Mouse (Mus musculus): ENCODE results near the gene Ppt2. TPM values are rescaled to one million over a fixed set of nuclear protein-coding genes. Genes with fewer than 3 reads are reported as not detected.

The Ppt2 gene
- polyA plus RNA-seq, 1 experiment from 2014 or later, result 23.4 TPM

DNA sequence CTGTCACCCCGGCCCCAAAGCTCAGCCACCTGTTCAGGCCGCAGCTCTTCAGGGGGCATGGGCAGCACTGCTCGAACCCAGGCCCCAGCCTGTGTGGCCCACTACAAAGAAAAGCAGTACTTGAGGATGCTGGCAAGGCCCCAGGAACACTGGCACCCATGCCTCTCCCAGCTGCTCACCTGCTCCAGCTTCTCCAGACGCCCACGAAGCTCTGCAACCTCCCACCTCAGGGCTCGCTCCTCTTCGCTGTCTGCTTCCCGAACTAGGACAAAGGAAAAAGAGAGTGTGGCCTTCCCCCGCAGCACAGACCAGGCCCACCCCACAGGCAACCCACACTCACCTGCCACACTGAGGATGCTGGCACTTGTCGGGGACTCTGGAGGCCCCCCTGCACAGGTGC is 14.5 kb downstream of the Ppt2 start:
- Histone ChIP-seq H3K4me1 (ENCODE audit: control insufficient read depth, insufficient read depth, low read length) (no peaks in the 10 kb centered on the region), H3K4me2 (ENCODE audit: low read length) (no peak overlapping the region), H3K27me3 (ENCODE audit: control insufficient read depth, insufficient read depth, low read length) (no peaks in the 10 kb centered on the region), H3K9ac (replicated peaks; ENCODE audit: low read length) (no peak overlapping the region), H3K27ac (replicated peaks; ENCODE audit: low read depth, low read length) (no peak overlapping the region), H3K36me3 (ENCODE audit: control insufficient read depth, insufficient read depth, low read length) (peaks cover 73% of the 10 kb centered on the region), H3K4me3 (replicated peaks; ENCODE audit: low read depth, low read length) (no peak overlapping the region), H3K9me3 (ENCODE audit: control insufficient read depth, low read length) (no peaks in the 10 kb centered on the region)
- WGBS, result 91% methylated on average over 10 of the region's 10 CpGs
- no peak for DNase-seq
- no peak for ATAC-seq (ENCODE audit: low FRiP score, low TSS enrichment)

DNA sequence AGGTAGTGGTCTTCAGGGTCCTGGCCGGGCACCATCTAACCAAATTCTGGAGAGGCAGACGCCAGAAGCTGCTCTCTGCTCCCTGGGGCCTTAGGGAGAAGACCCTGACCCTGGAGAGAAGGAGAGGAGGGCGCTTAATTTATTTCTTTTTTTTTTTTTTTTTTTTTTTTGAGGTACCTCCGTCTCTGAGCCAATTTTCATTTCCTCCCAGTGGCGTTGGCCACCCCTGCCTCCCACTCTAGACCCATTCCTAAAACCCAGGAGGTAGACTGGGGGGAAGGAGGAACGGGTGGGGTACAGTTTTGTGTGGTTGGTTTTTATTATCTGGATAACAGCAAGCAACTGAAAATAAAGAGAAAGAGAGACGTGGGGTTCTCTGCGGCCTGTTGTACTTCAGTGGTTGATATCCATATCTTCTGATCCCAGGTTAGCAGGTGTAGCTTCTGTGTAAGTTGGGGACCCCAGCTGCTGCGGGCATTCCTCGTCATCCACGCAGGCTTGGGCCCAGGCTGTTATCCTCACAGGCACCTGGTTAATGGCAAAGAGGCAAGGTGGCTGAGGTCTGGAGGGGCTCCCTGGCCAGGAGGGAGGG is 15.2 kb downstream of the Ppt2 start:
- no peak overlapping the region for H3K4me3 ChIP-seq (replicated peaks; ENCODE audit: low read depth, low read length)
- H3K27ac ChIP-seq (replicated peaks; ENCODE audit: low read depth, low read length), result no peak overlapping the region
- no peak for DNase-seq
- no peak overlapping the region for H3K4me2 ChIP-seq (ENCODE audit: low read length)
- 91% methylated on average over 11 of the region's 11 CpGs for WGBS
- H3K9me3 ChIP-seq (ENCODE audit: control insufficient read depth, low read length), result no peaks in the 10 kb centered on the region
- H3K9ac ChIP-seq (replicated peaks; ENCODE audit: low read length), result no peak overlapping the region
- no peaks in the 10 kb centered on the region for H3K4me1 ChIP-seq (ENCODE audit: control insufficient read depth, insufficient read depth, low read length)
- ATAC-seq (ENCODE audit: low FRiP score, low TSS enrichment), result no peak
- no peaks in the 10 kb centered on the region for H3K27me3 ChIP-seq (ENCODE audit: control insufficient read depth, insufficient read depth, low read length)
- peaks cover 73% of the 10 kb centered on the region for H3K36me3 ChIP-seq (ENCODE audit: control insufficient read depth, insufficient read depth, low read length)

DNA sequence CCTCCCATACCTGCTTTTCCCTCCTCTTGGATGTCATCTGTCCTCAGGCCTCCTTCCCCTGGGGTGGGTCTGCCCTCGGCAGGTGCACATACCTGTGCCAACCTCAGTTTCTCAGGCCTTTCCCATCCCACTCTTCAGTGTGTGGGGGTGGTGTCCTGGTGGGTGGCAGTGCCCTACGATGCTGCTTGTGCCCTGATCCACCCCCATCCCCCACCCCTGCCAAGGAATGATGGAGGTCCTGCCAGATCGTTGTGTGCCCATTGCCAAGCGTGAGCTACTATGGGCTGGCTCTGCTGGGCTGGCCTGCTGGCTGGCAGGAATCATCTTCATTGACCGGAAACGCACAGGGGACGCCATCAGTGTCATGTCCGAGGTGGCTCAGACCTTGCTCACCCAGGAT is 17.3 kb downstream of the Ppt2 start:
- ATAC-seq (ENCODE audit: low FRiP score, low TSS enrichment) (no peak), DNase-seq (no peak)
- Histone ChIP-seq H3K36me3 (ENCODE audit: control insufficient read depth, insufficient read depth, low read length) (peaks cover 59% of the 10 kb centered on the region), H3K9ac (replicated peaks; ENCODE audit: low read length) (0 out of 2 replicates have a peak overlapping the region, but pooled peaks have one; percentile 14), H3K4me1 (ENCODE audit: control insufficient read depth, insufficient read depth, low read length) (peaks cover 12% of the 10 kb centered on the region), H3K4me3 (replicated peaks; ENCODE audit: low read depth, low read length) (no peak overlapping the region), H3K27me3 (ENCODE audit: control insufficient read depth, insufficient read depth, low read length) (no peaks in the 10 kb centered on the region), H3K9me3 (ENCODE audit: control insufficient read depth, low read length) (no peaks in the 10 kb centered on the region), H3K27ac (replicated peaks; ENCODE audit: low read depth, low read length) (no peak overlapping the region), H3K4me2 (ENCODE audit: low read length) (no peak overlapping the region)
- 98% methylated on average over 8 of the region's 8 CpGs for WGBS

DNA sequence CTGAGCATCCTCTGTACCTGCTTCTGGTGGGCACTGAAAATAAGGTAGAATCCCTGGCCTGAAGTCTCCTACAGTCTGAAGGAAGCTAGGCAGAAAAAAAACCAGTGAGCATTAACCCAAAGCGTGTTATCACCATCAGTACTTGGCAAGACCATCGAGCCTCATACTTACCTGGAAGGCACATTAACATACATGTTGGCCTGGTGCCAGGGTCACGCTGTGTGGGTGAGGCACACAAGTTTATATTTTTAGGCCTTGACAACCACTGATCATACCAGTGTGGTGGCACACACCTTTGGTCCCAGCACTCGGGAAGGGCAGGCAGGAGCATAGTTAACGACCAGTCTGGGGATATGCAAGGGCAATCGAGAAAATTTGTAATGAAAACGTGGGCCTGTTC is 20.3 kb downstream of the Ppt2 start:
- WGBS, result 89% methylated on average over 7 of the region's 7 CpGs
- Histone ChIP-seq H3K9me3 (ENCODE audit: control insufficient read depth, low read length) (no peaks in the 10 kb centered on the region), H3K27ac (replicated peaks; ENCODE audit: low read depth, low read length) (no peak overlapping the region), H3K36me3 (ENCODE audit: control insufficient read depth, insufficient read depth, low read length) (peaks cover 30% of the 10 kb centered on the region), H3K9ac (replicated peaks; ENCODE audit: low read length) (no peak overlapping the region), H3K4me2 (ENCODE audit: low read length) (no peak overlapping the region), H3K4me3 (replicated peaks; ENCODE audit: low read depth, low read length) (no peak overlapping the region), H3K4me1 (ENCODE audit: control insufficient read depth, insufficient read depth, low read length) (peaks cover 22% of the 10 kb centered on the region), H3K27me3 (ENCODE audit: control insufficient read depth, insufficient read depth, low read length) (no peaks in the 10 kb centered on the region)
- DNase-seq (no peak), ATAC-seq (ENCODE audit: low FRiP score, low TSS enrichment) (no peak)

DNA sequence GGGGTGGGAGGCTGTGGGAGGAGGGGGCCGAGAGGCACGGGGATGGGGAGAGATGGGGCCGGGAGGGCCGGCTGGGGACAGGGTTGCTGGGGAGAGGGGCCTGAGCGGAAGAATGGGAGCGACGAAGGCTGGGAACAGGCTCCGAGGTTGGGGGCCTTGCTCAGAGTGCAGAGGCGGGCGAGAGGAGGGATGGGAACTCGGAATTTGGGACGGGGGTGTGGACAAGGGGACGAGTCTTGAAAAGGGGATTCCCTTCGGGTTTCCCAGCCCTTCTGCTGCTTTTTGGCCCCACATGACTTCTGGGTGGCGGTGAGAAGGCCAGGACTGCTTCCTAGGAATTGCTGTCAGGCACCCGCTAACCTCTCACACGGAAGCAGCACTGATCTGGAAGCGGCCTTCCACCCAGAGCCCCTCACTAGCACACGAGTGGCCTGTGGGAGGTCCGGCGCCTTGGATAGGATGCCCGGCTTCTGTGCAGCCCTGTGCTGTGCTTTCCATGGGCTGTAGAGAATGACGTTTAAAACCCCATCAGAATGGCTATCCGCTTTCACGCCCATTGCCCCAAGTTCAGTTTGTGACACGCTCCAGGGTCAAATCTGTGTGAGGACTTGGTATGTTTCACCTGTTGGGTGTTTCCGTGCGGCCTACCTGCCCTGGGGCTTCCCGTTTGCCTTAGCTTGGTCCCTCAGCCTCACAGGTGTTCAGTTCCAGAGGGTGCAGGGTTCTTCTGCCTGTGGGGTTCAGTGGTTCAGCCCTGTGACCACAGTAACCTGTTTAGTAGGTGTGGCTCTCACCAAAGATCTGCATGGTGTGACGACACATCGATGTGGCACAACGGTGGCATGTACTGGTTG is 21.9 kb downstream of the Ppt2 start:
- ATAC-seq (ENCODE audit: low FRiP score, low TSS enrichment), result no peak
- peak overlapping the region; percentile 97 for H3K4me2 ChIP-seq (ENCODE audit: low read length)
- H3K27ac ChIP-seq (replicated peaks; ENCODE audit: low read depth, low read length), result peak overlapping the region; percentile 85
- H3K36me3 ChIP-seq (ENCODE audit: control insufficient read depth, insufficient read depth, low read length), result peaks cover 20% of the 10 kb centered on the region
- no peaks in the 10 kb centered on the region for H3K27me3 ChIP-seq (ENCODE audit: control insufficient read depth, insufficient read depth, low read length)
- H3K4me3 ChIP-seq (replicated peaks; ENCODE audit: low read depth, low read length), result peak overlapping the region; percentile 93
- WGBS, result 18% methylated on average over 32 of the region's 32 CpGs
- H3K9ac ChIP-seq (replicated peaks; ENCODE audit: low read length), result peak overlapping the region; percentile 90
- no peak for DNase-seq
- H3K9me3 ChIP-seq (ENCODE audit: control insufficient read depth, low read length), result no peaks in the 10 kb centered on the region
- peaks cover 28% of the 10 kb centered on the region for H3K4me1 ChIP-seq (ENCODE audit: control insufficient read depth, insufficient read depth, low read length)

DNA sequence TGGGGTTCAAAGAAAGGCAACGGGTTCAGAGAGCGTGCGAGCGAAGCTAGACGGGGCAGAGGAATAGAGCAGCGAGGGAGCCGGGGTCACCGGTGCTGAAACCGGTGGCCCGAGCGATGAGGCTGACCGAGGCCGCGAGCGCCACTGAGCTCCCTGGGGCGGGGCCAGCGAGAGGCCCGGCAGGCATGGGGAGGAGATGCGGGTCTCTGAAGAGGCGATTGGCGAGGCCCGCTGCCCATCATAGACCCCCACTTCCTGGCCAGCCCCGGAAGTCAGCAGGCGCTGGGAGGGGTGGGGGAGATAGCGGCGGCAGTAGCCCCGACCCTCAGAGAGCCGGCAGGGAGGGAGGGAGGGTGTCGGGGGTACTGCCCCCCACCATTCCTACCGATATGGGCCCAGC is 22.7 kb downstream of the Ppt2 start:
- peak; percentile 53 for ATAC-seq (ENCODE audit: low FRiP score, low TSS enrichment)
- H3K4me3 ChIP-seq (replicated peaks; ENCODE audit: low read depth, low read length), result peak overlapping the region; percentile 93
- H3K9ac ChIP-seq (replicated peaks; ENCODE audit: low read length), result peak overlapping the region; percentile 90
- peak overlapping the region; percentile 85 for H3K27ac ChIP-seq (replicated peaks; ENCODE audit: low read depth, low read length)
- H3K27me3 ChIP-seq (ENCODE audit: control insufficient read depth, insufficient read depth, low read length), result no peaks in the 10 kb centered on the region
- peak; percentile 96 for DNase-seq
- H3K4me2 ChIP-seq (ENCODE audit: low read length), result peak overlapping the region; percentile 97
- WGBS, result under 1% methylated on average over 30 of the region's 30 CpGs
- peaks cover 28% of the 10 kb centered on the region for H3K4me1 ChIP-seq (ENCODE audit: control insufficient read depth, insufficient read depth, low read length)
- H3K36me3 ChIP-seq (ENCODE audit: control insufficient read depth, insufficient read depth, low read length), result peaks cover 18% of the 10 kb centered on the region
- no peaks in the 10 kb centered on the region for H3K9me3 ChIP-seq (ENCODE audit: control insufficient read depth, low read length)

DNA sequence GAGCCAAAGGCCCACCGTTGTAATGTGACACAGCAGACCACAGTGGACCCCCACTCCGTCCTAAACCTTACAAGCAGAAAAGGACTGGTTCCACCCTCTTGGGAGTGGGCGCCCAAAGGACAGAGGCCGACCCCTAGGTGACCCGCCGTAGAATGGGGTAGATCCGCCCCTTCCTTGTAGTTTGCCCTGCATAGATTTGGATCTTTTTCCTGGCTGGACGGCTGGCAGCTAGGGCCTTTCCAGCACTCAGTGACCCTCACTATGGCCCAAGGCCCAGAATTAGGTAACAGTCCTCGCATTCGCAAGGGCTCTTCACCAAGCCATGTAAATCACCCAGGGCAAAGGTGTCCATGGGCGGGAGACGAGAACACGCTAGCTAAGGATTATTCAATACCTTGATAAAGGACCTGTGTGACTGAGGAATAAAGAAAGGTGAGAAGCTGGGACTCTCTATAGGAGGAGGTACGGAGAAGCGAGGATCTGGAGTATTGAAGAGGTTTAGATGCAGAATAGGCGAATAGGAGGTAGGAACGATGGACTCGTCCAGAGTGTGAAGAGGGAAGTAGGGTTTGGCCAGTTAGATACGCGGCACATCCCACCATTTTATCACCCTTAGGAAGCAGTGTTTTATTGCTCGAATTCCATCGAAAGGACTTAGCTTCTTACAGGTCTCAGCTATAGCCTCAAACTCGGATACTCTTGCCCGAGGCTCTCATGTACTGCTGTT is 23.6 kb downstream of the Ppt2 start:
- WGBS, result 16% methylated on average over 24 of the region's 24 CpGs
- Histone ChIP-seq H3K9ac (replicated peaks; ENCODE audit: low read length) (peak overlapping the region; percentile 90), H3K4me3 (replicated peaks; ENCODE audit: low read depth, low read length) (peak overlapping the region; percentile 93), H3K36me3 (ENCODE audit: control insufficient read depth, insufficient read depth, low read length) (peaks cover 17% of the 10 kb centered on the region), H3K27me3 (ENCODE audit: control insufficient read depth, insufficient read depth, low read length) (no peaks in the 10 kb centered on the region), H3K27ac (replicated peaks; ENCODE audit: low read depth, low read length) (peak overlapping the region; percentile 85), H3K4me2 (ENCODE audit: low read length) (peak overlapping the region; percentile 97), H3K4me1 (ENCODE audit: control insufficient read depth, insufficient read depth, low read length) (peaks cover 28% of the 10 kb centered on the region), H3K9me3 (ENCODE audit: control insufficient read depth, low read length) (no peaks in the 10 kb centered on the region)
- DNase-seq (no peak), ATAC-seq (ENCODE audit: low FRiP score, low TSS enrichment) (no peak)

DNA sequence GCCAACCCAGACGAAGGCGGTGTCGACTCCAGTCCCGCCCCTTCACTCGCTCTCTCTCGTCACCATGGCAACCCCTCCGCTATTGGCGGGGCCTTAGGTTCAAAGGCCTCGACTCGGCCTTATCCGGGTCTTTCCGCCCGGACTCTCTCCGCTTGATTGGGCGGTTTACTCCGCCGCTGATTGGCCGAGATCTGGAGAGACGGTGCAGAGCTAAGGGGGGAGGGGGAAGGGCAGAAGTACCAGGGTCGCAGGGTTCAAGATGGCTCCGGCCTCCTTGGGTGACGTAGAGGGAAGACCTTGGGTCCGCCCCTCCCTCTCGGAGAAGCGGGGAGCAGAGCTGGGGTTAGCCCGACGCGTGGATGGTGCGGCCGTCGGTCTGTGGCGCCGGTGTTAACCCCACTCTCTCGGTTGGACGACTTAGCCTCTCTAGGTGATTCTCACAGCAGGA is 24.2 kb downstream of the Ppt2 start, which contains the start of gene Agpat1:
Gene Agpat1, plus strand, starts transcription at position 202 of the 448 bp plus-strand sequence.
- ATAC-seq (ENCODE audit: low FRiP score, low TSS enrichment) (peak; percentile 90), DNase-seq (peak; percentile 100)
- peaks cover 17% of the 10 kb centered on the region for H3K36me3 ChIP-seq (ENCODE audit: control insufficient read depth, insufficient read depth, low read length)
- peak within 1 kb of the TSS; percentile 90 for H3K9ac ChIP-seq (replicated peaks; ENCODE audit: low read length)
- peak within 1 kb of the TSS; percentile 93 for H3K4me3 ChIP-seq (replicated peaks; ENCODE audit: low read depth, low read length)
- WGBS, result under 1% methylated on average over 35 of the region's 35 CpGs
- H3K27ac ChIP-seq (replicated peaks; ENCODE audit: low read depth, low read length), result peak within 1 kb of the TSS; percentile 85
- H3K9me3 ChIP-seq (ENCODE audit: control insufficient read depth, low read length), result no peaks in the 10 kb centered on the region
- no peaks in the 10 kb centered on the region for H3K27me3 ChIP-seq (ENCODE audit: control insufficient read depth, insufficient read depth, low read length)
- H3K4me1 ChIP-seq (ENCODE audit: control insufficient read depth, insufficient read depth, low read length), result peaks cover 28% of the 10 kb centered on the region
- H3K4me2 ChIP-seq (ENCODE audit: low read length), result peak within 1 kb of the TSS; percentile 97
